Mouse (Mus musculus): ENCODE data around the gene Efl1. TPM values are rescaled to one million over a fixed set of nuclear protein-coding genes. Genes with fewer than 3 reads are reported as not detected.

The Efl1 gene
- polyA plus RNA-seq, 1 experiment from 2014 or later, result 20.7 TPM

- Histone ChIP-seq H3K4me1 (ENCODE audit: control insufficient read depth, insufficient read depth, low read depth, low read length) (peaks cover 8% of the 10 kb centered on the region), H3K4me3 (ENCODE audit: low read length) (no peak overlapping the region), H3K9me3 (ENCODE audit: control insufficient read depth, low read length) (no peaks in the 10 kb centered on the region), H3K27ac (ENCODE audit: low read depth, low read length) (no peak overlapping the region), H3K9ac (ENCODE audit: low read depth, low read length) (no peak overlapping the region), H3K4me2 (ENCODE audit: low read length) (no peak overlapping the region), H3K36me3 (ENCODE audit: control insufficient read depth, insufficient read depth, low read length) (no peaks in the 10 kb centered on the region), H3K27me3 (replicated peaks; ENCODE audit: control insufficient read depth, insufficient read depth, low read length) (no peaks in the 10 kb centered on the region)
- no peak for ATAC-seq
- 58% methylated on average over 5 of the region's 5 CpGs for WGBS
Observed at GRCm38 (mm10) chr7:82809126-82809525, 160.7 kb downstream of the Efl1 start.

GRCm38 (mm10) chr7:82810799-82811139 lies 162.4 kb downstream of the Efl1 start:
- 18% methylated on average over 5 of the region's 5 CpGs for WGBS
- Histone ChIP-seq H3K27ac (ENCODE audit: low read depth, low read length) (no peak overlapping the region), H3K4me1 (ENCODE audit: control insufficient read depth, insufficient read depth, low read depth, low read length) (peaks cover 8% of the 10 kb centered on the region), H3K9me3 (ENCODE audit: control insufficient read depth, low read length) (no peaks in the 10 kb centered on the region), H3K4me2 (ENCODE audit: low read length) (peak overlapping the region; percentile 45), H3K36me3 (ENCODE audit: control insufficient read depth, insufficient read depth, low read length) (no peaks in the 10 kb centered on the region), H3K9ac (ENCODE audit: low read depth, low read length) (peak overlapping the region; percentile 37; the same call in 1 of the 2 replicates), H3K27me3 (replicated peaks; ENCODE audit: control insufficient read depth, insufficient read depth, low read length) (no peaks in the 10 kb centered on the region), H3K4me3 (ENCODE audit: low read length) (no peak overlapping the region)
- ATAC-seq, result peak; percentile 25

- H3K9ac ChIP-seq (ENCODE audit: low read depth, low read length), result peak overlapping the region; percentile 37; the same call in 1 of the 2 replicates
- no peaks in the 10 kb centered on the region for H3K9me3 ChIP-seq (ENCODE audit: control insufficient read depth, low read length)
- peaks cover 8% of the 10 kb centered on the region for H3K4me1 ChIP-seq (ENCODE audit: control insufficient read depth, insufficient read depth, low read depth, low read length)
- H3K36me3 ChIP-seq (ENCODE audit: control insufficient read depth, insufficient read depth, low read length), result no peaks in the 10 kb centered on the region
- ATAC-seq, result peak; percentile 57
- no peak overlapping the region for H3K27ac ChIP-seq (ENCODE audit: low read depth, low read length)
- H3K4me2 ChIP-seq (ENCODE audit: low read length), result peak overlapping the region; percentile 45
- peak overlapping the region; percentile 5; the same call in 1 of the 2 replicates for H3K4me3 ChIP-seq (ENCODE audit: low read length)
- no peaks in the 10 kb centered on the region for H3K27me3 ChIP-seq (replicated peaks; ENCODE audit: control insufficient read depth, insufficient read depth, low read length)
- WGBS, result 12% methylated on average over 19 of the region's 19 CpGs
Observed at GRCm38 (mm10) chr7:82811140-82811851, 162.9 kb downstream of the Efl1 start.

GRCm38 (mm10) chr7:82812186-82813155 lies 164.1 kb downstream of the Efl1 start:
- WGBS, result 84% methylated on average over 19 of the region's 19 CpGs
- Histone ChIP-seq H3K4me3 (ENCODE audit: low read length) (no peak overlapping the region), H3K27ac (ENCODE audit: low read depth, low read length) (no peak overlapping the region)

GRCm38 (mm10) chr7:82819541-82819940 lies 171.1 kb downstream of the Efl1 start:
- H3K4me2 ChIP-seq (ENCODE audit: low read length), result no peak overlapping the region
- no peaks in the 10 kb centered on the region for H3K9me3 ChIP-seq (ENCODE audit: control insufficient read depth, low read length)
- WGBS, result 93% methylated on average over 7 of the region's 7 CpGs
- no peaks in the 10 kb centered on the region for H3K27me3 ChIP-seq (replicated peaks; ENCODE audit: control insufficient read depth, insufficient read depth, low read length)
- no peaks in the 10 kb centered on the region for H3K4me1 ChIP-seq (ENCODE audit: control insufficient read depth, insufficient read depth, low read depth, low read length)
- H3K9ac ChIP-seq (ENCODE audit: low read depth, low read length), result no peak overlapping the region
- H3K36me3 ChIP-seq (ENCODE audit: control insufficient read depth, insufficient read depth, low read length), result no peaks in the 10 kb centered on the region
- no peak for ATAC-seq
- no peak overlapping the region for H3K4me3 ChIP-seq (ENCODE audit: low read length)
- H3K27ac ChIP-seq (ENCODE audit: low read depth, low read length), result no peak overlapping the region

More at GRCm38 (mm10) chr7:82812186-82813155, 164.1 kb downstream of the Efl1 start:
- no peaks in the 10 kb centered on the region for H3K36me3 ChIP-seq (ENCODE audit: control insufficient read depth, insufficient read depth, low read length)
- no peaks in the 10 kb centered on the region for H3K27me3 ChIP-seq (replicated peaks; ENCODE audit: control insufficient read depth, insufficient read depth, low read length)
- peaks cover 8% of the 10 kb centered on the region for H3K4me1 ChIP-seq (ENCODE audit: control insufficient read depth, insufficient read depth, low read depth, low read length)
- no peak for ATAC-seq
- H3K4me2 ChIP-seq (ENCODE audit: low read length), result no peak overlapping the region
- H3K9me3 ChIP-seq (ENCODE audit: control insufficient read depth, low read length), result no peaks in the 10 kb centered on the region
- H3K9ac ChIP-seq (ENCODE audit: low read depth, low read length), result no peak overlapping the region

- Histone ChIP-seq H3K9me3 (ENCODE audit: control insufficient read depth, low read length) (no peaks in the 10 kb centered on the region), H3K4me1 (ENCODE audit: control insufficient read depth, insufficient read depth, low read depth, low read length) (no peaks in the 10 kb centered on the region), H3K36me3 (ENCODE audit: control insufficient read depth, insufficient read depth, low read length) (no peaks in the 10 kb centered on the region), H3K27ac (ENCODE audit: low read depth, low read length) (no peak overlapping the region), H3K9ac (ENCODE audit: low read depth, low read length) (no peak overlapping the region), H3K27me3 (replicated peaks; ENCODE audit: control insufficient read depth, insufficient read depth, low read length) (no peaks in the 10 kb centered on the region), H3K4me2 (ENCODE audit: low read length) (no peak overlapping the region), H3K4me3 (ENCODE audit: low read length) (no peak overlapping the region)
- ATAC-seq, result no peak
- 65% methylated on average over 4 of the region's 4 CpGs for WGBS
Observed at GRCm38 (mm10) chr7:82820661-82821060, 172.2 kb downstream of the Efl1 start.

GRCm38 (mm10) chr7:82821501-82821900 lies 173.1 kb downstream of the Efl1 start:
- Histone ChIP-seq H3K27ac (ENCODE audit: low read depth, low read length) (no peak overlapping the region), H3K4me1 (ENCODE audit: control insufficient read depth, insufficient read depth, low read depth, low read length) (no peaks in the 10 kb centered on the region), H3K9me3 (ENCODE audit: control insufficient read depth, low read length) (no peaks in the 10 kb centered on the region), H3K4me3 (ENCODE audit: low read length) (no peak overlapping the region), H3K27me3 (replicated peaks; ENCODE audit: control insufficient read depth, insufficient read depth, low read length) (no peaks in the 10 kb centered on the region), H3K9ac (ENCODE audit: low read depth, low read length) (no peak overlapping the region), H3K36me3 (ENCODE audit: control insufficient read depth, insufficient read depth, low read length) (no peaks in the 10 kb centered on the region), H3K4me2 (ENCODE audit: low read length) (no peak overlapping the region)
- WGBS, result 73% methylated on average over 3 of the region's 3 CpGs
- no peak for ATAC-seq

GRCm38 (mm10) chr7:82822528-82822927 lies 174.1 kb downstream of the Efl1 start:
- no peak for ATAC-seq
- 38% methylated on average over 1 of the region's 1 CpGs for WGBS
- no peaks in the 10 kb centered on the region for H3K36me3 ChIP-seq (ENCODE audit: control insufficient read depth, insufficient read depth, low read length)
- no peak overlapping the region for H3K9ac ChIP-seq (ENCODE audit: low read depth, low read length)
- H3K4me3 ChIP-seq (ENCODE audit: low read length), result no peak overlapping the region
- H3K27ac ChIP-seq (ENCODE audit: low read depth, low read length), result no peak overlapping the region
- H3K27me3 ChIP-seq (replicated peaks; ENCODE audit: control insufficient read depth, insufficient read depth, low read length), result no peaks in the 10 kb centered on the region
- H3K9me3 ChIP-seq (ENCODE audit: control insufficient read depth, low read length), result no peaks in the 10 kb centered on the region
- no peaks in the 10 kb centered on the region for H3K4me1 ChIP-seq (ENCODE audit: control insufficient read depth, insufficient read depth, low read depth, low read length)
- no peak overlapping the region for H3K4me2 ChIP-seq (ENCODE audit: low read length)
